Mouse (Mus musculus): Measurements from ENCODE around the gene Trmt10b.
A peak's percentile ranks its signal among the peaks of the same experiment; 100 is the strongest.

DNA sequence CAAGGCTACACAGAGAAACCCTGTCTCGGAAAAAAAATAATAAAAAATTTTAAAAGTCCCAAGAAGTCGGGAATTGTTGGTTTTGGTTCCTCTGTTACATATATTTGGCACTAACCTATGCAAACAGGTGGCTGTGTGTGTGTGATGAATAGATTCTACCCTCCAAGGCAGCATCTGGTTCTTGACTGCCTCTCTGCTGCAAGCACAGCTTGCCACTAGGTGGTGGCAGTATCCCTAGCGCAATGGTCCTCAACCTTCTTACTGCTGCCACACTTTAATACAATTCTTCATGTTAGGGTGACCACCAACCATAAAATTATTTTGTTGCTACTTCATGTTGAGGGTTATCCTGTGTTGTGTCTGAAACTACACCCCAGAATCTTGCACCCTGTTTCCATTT is 10.6 kb upstream of the Trmt10b start:
- TF ChIP-seq CTCF (IDR thresholded peaks at IDR 0.05; ENCODE audit: low read depth) = peak; percentile 74
- no peak for TF ChIP-seq EP300 (IDR thresholded peaks at IDR 0.05; ENCODE audit: low read depth)

All from liver, embryonic 14.5 days (tissue).